Mouse (Mus musculus) myocyte (in vitro differentiated cells): ENCODE results near the gene Dnajb9. TPM values are rescaled to one million over a fixed set of nuclear protein-coding genes. Genes with fewer than 3 reads are reported as not detected.

ENCODE experiments used
- H3K27me3 ChIP-seq: one replicate; pipeline ENCODE4 v1.6.1; 2011; ENCODE audit not compliant: control insufficient read depth, insufficient read depth, insufficient read length
- H3K36me3 ChIP-seq: one replicate; pipeline ENCODE4 v1.6.1; 2011; ENCODE audit not compliant: control insufficient read depth, insufficient read depth
- H3K4me2 ChIP-seq: one replicate; pipeline ENCODE4 v1.6.1; 2011; ENCODE audit warnings: low read depth, control low read depth
- H3K4me3 ChIP-seq: one replicate; pipeline ENCODE4 v1.5.1; 2011; ENCODE audit warnings: mild to moderate bottlenecking, control low read depth, moderate library complexity
- H3K79me2 ChIP-seq: one replicate; pipeline ENCODE4 v1.6.1; 2011; ENCODE audit not compliant: control insufficient read depth, insufficient read depth
- H3ac ChIP-seq: one replicate; pipeline ENCODE4 v1.6.1; 2011; ENCODE audit not compliant: control insufficient read depth, insufficient read length
- CEBPB ChIP-seq: IDR thresholded peaks from 2 replicates; pipeline ENCODE4 v1.6.1; 2011; ENCODE audit warnings: mild to moderate bottlenecking, moderate library complexity; ENCODE audit not compliant: poor library complexity, insufficient read depth, severe bottlenecking
- E2F4 ChIP-seq: IDR thresholded peaks from one replicate; pipeline ENCODE4 v1.6.1; 2011; ENCODE audit warnings: mild to moderate bottlenecking, control low read depth, moderate library complexity; ENCODE audit not compliant: insufficient read depth
- MAX ChIP-seq: IDR thresholded peaks from one replicate; pipeline ENCODE4 v1.6.1; 2011; ENCODE audit warnings: low read depth, mild to moderate bottlenecking, control low read depth
- MYOD1 ChIP-seq, 3 experiments: IDR thresholded peaks; one replicate each; pipeline ENCODE4 v1.6.1; 2011; ENCODE audit warnings: control low read depth in 2 of 3, low read depth in 2 of 3, mild to moderate bottlenecking in 2 of 3, moderate library complexity in 1 of 3; ENCODE audit not compliant: insufficient read length in 2 of 3, control insufficient read depth in 1 of 3
- MYOG ChIP-seq, 3 experiments: IDR thresholded peaks; one replicate each; pipeline ENCODE4 v1.6.1; 2011; ENCODE audit warnings: control low read depth in 2 of 3, low read depth in 2 of 3, mild to moderate bottlenecking in 2 of 3; ENCODE audit not compliant: insufficient read length in 2 of 3, control insufficient read depth in 1 of 3, insufficient read depth in 1 of 3
- POLR2A ChIP-seq: IDR thresholded peaks from one replicate; pipeline ENCODE4 v1.6.1; 2011; ENCODE audit warnings: low read depth, mild to moderate bottlenecking, control low read depth, moderate library complexity; ENCODE audit not compliant: insufficient read length
- POLR2AphosphoS2 ChIP-seq: IDR thresholded peaks from one replicate; pipeline ENCODE4 v1.6.1; 2011; ENCODE audit warnings: low read depth, control low read depth; ENCODE audit not compliant: insufficient read length
- REST ChIP-seq: IDR thresholded peaks from one replicate; pipeline ENCODE4 v1.6.1; 2011; ENCODE audit warnings: mild to moderate bottlenecking, control low read depth, moderate library complexity; ENCODE audit not compliant: insufficient read depth, insufficient read length
- SRF ChIP-seq: IDR thresholded peaks from one replicate; pipeline ENCODE4 v1.6.1; 2011; ENCODE audit warnings: low read depth; ENCODE audit not compliant: control insufficient read depth, insufficient read length
- TCF12 ChIP-seq: IDR thresholded peaks from one replicate; pipeline ENCODE4 v1.6.1; 2011; ENCODE audit warnings: mild to moderate bottlenecking, control low read depth; ENCODE audit not compliant: poor library complexity, insufficient read depth, severe bottlenecking
- TCF3 ChIP-seq: IDR thresholded peaks from one replicate; pipeline ENCODE4 v1.6.1; 2011; ENCODE audit warnings: low read depth, control low read depth; ENCODE audit not compliant: insufficient read length
- USF1 ChIP-seq: IDR thresholded peaks from one replicate; pipeline ENCODE4 v1.6.1; 2011; ENCODE audit warnings: low read depth, mild to moderate bottlenecking, control low read depth, moderate library complexity
- polyA plus RNA-seq: library from polyadenylated mRNA; unstranded; fragments of >200 nt; fragmentation: generic; extraction: Trizol; gene quantifications from one replicate; pipeline ENCODE4 v1.2.1, GENCODE M21; 2012; ENCODE audit warnings: missing spikeins

Dnajb9 gene
- polyA plus RNA-seq: 10.3 TPM

DNA sequence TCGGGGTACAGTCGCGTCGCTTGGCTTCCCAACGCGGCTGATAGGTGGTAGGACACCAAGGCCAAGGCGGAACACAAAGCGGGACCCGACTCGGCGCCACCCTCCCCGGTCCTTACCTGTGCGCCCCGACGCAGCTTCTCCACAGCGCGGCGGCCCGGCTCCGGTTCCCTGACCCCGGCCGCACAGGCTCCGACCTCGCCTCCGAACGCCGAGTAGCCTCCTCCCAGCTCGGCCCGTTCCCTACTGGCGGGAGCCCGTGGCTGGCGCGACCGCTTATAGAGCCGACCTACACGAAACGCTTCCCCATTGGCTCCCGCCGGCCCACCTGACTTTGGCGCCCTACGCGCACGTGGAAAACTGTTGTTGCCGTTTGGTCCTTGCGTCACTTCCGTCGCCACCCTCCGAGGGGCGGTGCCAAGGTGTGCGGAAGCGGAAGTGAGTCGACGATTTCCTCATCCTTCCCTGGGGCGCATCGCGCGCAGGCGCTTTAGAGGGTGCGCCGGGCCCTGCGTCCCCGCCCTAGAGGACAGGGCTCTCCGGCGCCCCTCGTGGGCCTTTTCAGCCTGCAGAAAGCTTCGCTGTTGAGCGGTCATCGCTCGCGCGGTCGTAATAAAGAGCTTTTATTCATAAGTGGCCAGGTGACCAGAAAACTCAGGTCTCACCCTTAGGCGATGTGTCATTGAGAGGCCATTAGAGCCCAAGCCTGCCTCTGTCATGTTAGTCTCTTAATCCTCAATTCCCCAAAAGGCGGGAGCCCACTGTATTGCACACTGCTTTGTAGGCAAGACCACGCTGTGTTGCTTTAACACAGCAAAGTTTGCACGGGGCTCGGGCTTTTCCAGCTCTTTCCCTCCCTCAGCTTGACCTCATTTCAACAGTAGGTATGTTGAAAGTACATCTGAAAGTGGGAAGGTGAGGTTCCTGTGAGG is at the start of gene Dnajb9:
Gene Dnajb9, minus strand, starts transcription at position 503 of the 929 bp plus-strand sequence.
- peak; percentile 17 for TF ChIP-seq E2F4
- TF ChIP-seq POLR2A: peak; percentile 95
- TF ChIP-seq TCF3: no peak
- 0 out of 2 replicates have a peak, but pooled peaks have one; percentile 3 for TF ChIP-seq CEBPB
- TF ChIP-seq MYOG (IDR thresholded peaks at IDR 0.05; ENCODE audit: control insufficient read depth in 1 of 3, insufficient read depth in 1 of 3, insufficient read length in 2 of 3, low read depth in 2 of 3): no peak
- no peak for TF ChIP-seq MYOD1 (IDR thresholded peaks at IDR 0.05; ENCODE audit: control insufficient read depth in 1 of 3, insufficient read length in 2 of 3, low read depth in 2 of 3)
- TF ChIP-seq USF1: peak; percentile 88
- no peak for TF ChIP-seq SRF
- TF ChIP-seq POLR2AphosphoS2: peak; percentile 88
- TF ChIP-seq MAX: peak; percentile 85

DNA sequence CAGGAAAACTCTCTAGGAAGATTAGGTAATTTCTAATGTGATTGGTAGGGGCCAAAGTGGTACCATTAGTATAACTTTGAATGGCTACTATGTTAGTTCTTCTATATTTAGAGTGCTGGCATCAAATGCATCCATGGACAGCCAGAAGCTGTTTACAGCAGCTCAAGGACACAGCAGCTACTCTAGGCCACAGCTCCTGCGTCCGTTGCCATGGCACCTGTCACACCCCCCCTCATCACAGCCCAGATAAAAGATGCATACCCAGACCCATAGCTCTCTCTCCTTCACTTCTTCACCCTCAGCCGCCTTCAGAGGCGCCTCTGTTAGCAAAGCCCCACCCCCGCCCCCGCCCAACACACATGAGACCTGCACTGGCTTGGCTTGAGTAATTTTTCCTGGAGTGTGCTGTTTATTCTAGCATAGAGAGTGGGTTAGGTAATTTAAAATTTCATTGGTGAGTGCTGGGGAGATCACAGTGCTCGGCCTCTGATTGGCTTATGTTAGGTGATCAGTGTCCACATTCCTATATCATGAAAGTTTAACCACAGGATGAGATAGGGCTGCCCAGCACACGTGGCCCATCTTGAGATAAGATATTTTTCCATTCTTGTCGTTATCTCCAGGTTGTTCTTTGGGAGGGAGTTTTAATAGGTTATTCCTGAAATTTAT is 38.3 kb upstream of the Dnajb9 start:
- H3K79me2 ChIP-seq: no peaks in the 10 kb centered on the region
- no peaks in the 10 kb centered on the region for H3K27me3 ChIP-seq
- H3K4me2 ChIP-seq: no peak overlapping the region
- H3ac ChIP-seq: no peak overlapping the region
- no peak for TF ChIP-seq TCF3
- TF ChIP-seq MAX: no peak
- no peak for TF ChIP-seq USF1
- TF ChIP-seq E2F4: no peak
- no peak for TF ChIP-seq CEBPB
- TF ChIP-seq REST: no peak
- no peak for TF ChIP-seq SRF
- TF ChIP-seq TCF12: no peak
- TF ChIP-seq MYOG (IDR thresholded peaks at IDR 0.05; ENCODE audit: control insufficient read depth in 1 of 3, insufficient read depth in 1 of 3, insufficient read length in 2 of 3, low read depth in 2 of 3): no peak
- TF ChIP-seq POLR2AphosphoS2: no peak
- no peak for TF ChIP-seq MYOD1 (IDR thresholded peaks at IDR 0.05; ENCODE audit: control insufficient read depth in 1 of 3, insufficient read length in 2 of 3, low read depth in 2 of 3)
- TF ChIP-seq POLR2A: no peak
- no peak overlapping the region for H3K4me3 ChIP-seq
- H3K36me3 ChIP-seq: no peaks in the 10 kb centered on the region

More for the DNA sequence above, at the start of gene Dnajb9:
- Histone ChIP-seq H3K27me3 (no peaks in the 10 kb centered on the region), H3ac (peak within 1 kb of the TSS; percentile 40), H3K36me3 (peaks cover 12% of the 10 kb centered on the region), H3K79me2 (peaks cover 16% of the 10 kb centered on the region), H3K4me2 (peak within 1 kb of the TSS; percentile 82), H3K4me3 (peak within 1 kb of the TSS; percentile 85)

DNA sequence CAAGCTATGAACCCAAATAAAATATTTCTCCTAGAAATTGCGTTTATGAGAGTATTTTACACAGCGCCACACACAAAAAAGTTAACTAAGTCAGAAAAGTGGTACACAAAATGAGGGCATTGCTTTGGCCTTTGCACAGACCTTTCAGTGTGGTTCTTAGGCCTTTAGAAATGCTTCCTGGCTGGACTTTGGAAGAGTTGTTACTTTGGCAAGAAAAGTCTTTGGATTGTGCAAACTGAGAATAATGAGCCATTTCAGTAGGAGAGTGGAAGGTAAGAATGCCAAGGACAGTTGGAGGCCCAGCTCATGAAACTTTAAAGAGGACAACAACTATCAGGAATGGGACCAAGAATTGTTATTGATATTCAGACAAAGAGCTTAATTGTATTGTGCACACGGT is 35.6 kb upstream of the Dnajb9 start:
- Histone ChIP-seq H3K36me3 (no peaks in the 10 kb centered on the region), H3K79me2 (no peaks in the 10 kb centered on the region), H3K4me3 (no peak overlapping the region), H3ac (no peak overlapping the region), H3K27me3 (no peaks in the 10 kb centered on the region), H3K4me2 (no peak overlapping the region)
- TF ChIP-seq SRF (no peak), TCF3 (no peak), MAX (no peak), MYOG (IDR thresholded peaks at IDR 0.05; ENCODE audit: control insufficient read depth in 1 of 3, insufficient read depth in 1 of 3, insufficient read length in 2 of 3, low read depth in 2 of 3) (no peak), REST (no peak), MYOD1 (IDR thresholded peaks at IDR 0.05; ENCODE audit: control insufficient read depth in 1 of 3, insufficient read length in 2 of 3, low read depth in 2 of 3) (no peak), E2F4 (no peak), CEBPB (no peak), POLR2AphosphoS2 (no peak), USF1 (no peak), TCF12 (no peak), POLR2A (no peak)

DNA sequence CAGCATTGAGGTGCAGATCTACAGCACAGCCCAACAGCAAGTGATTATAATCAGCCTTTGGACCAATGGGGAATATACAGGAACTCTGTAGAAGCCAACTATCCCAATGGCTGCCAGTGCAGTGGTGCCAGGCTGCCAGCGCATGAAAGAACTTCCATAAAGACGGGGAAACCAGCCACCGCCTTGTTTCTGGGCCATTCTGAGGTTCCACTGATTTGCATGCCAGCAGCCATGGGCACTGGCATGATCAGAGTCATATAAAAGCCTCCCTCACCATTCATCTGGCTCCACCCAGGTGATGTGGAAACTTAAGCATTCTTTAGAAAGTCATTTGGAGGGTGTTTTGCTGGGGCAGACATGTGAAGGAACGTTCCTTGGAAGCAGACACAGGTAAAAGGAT is 32.3 kb upstream of the Dnajb9 start:
- Histone ChIP-seq H3K27me3 (no peaks in the 10 kb centered on the region), H3K4me3 (no peak overlapping the region), H3K79me2 (no peaks in the 10 kb centered on the region), H3ac (no peak overlapping the region), H3K36me3 (no peaks in the 10 kb centered on the region), H3K4me2 (no peak overlapping the region)
- no peak for TF ChIP-seq POLR2AphosphoS2
- TF ChIP-seq POLR2A: no peak
- no peak for TF ChIP-seq MYOD1 (IDR thresholded peaks at IDR 0.05; ENCODE audit: control insufficient read depth in 1 of 3, insufficient read length in 2 of 3, low read depth in 2 of 3)
- TF ChIP-seq TCF3: no peak
- no peak for TF ChIP-seq USF1
- TF ChIP-seq E2F4: no peak
- TF ChIP-seq SRF: no peak
- TF ChIP-seq TCF12: no peak
- no peak for TF ChIP-seq MAX
- no peak for TF ChIP-seq CEBPB
- TF ChIP-seq MYOG (IDR thresholded peaks at IDR 0.05; ENCODE audit: control insufficient read depth in 1 of 3, insufficient read depth in 1 of 3, insufficient read length in 2 of 3, low read depth in 2 of 3): no peak
